Mouse (Mus musculus) CH12F3 (cell line): ENCODE results near the gene Rbms3.

Experiments
- in situ Hi-C: fragments of 300-500 bp; cut with MboI; formaldehyde crosslinking; loops from 2 replicates; pipeline ENCODE4 v1.14.3; 2020; ENCODE audit warnings: low sequenced_read_pairs

Gene Rbms3

GRCm38 (mm10) chr9:117491866-117492265 lies 137.8 kb downstream of the Rbms3 start:
- in situ Hi-C loops: no loop called here

- in situ Hi-C loops: no loop called here
These were observed 145.3 kb downstream of the Rbms3 start for GRCm38 (mm10) chr9:117484396-117484795.

GRCm38 (mm10) chr9:117476753-117477152 lies 153.0 kb downstream of the Rbms3 start:
- in situ Hi-C loops: no loop called here

- in situ Hi-C loops: no loop called here
These were observed 176.9 kb downstream of the Rbms3 start for GRCm38 (mm10) chr9:117452816-117453215.

- in situ Hi-C loops: no loop called here
These were observed 187.1 kb downstream of the Rbms3 start for GRCm38 (mm10) chr9:117442611-117443010.

- in situ Hi-C loops: no loop called here
These were observed 193.9 kb downstream of the Rbms3 start for GRCm38 (mm10) chr9:117435856-117436255.

- in situ Hi-C loops: no loop called here
These were observed 199.0 kb downstream of the Rbms3 start for GRCm38 (mm10) chr9:117430670-117431069.

- in situ Hi-C loops: no loop called here
These were observed 200.3 kb downstream of the Rbms3 start for GRCm38 (mm10) chr9:117429217-117430105.

GRCm38 (mm10) chr9:117423259-117423658 lies 206.5 kb downstream of the Rbms3 start:
- in situ Hi-C loops: no loop called here

GRCm38 (mm10) chr9:117419874-117420485 lies 209.7 kb downstream of the Rbms3 start:
- in situ Hi-C loops: no loop called here

- in situ Hi-C loops: no loop called here
These were observed 216.5 kb downstream of the Rbms3 start for GRCm38 (mm10) chr9:117413181-117413580.

GRCm38 (mm10) chr9:117412584-117412983 lies 217.1 kb downstream of the Rbms3 start:
- in situ Hi-C loops: no loop called here

- in situ Hi-C loops: no loop called here
These were observed 225.1 kb downstream of the Rbms3 start for GRCm38 (mm10) chr9:117404621-117405020.

- in situ Hi-C loops: no loop called here
These were observed 229.4 kb downstream of the Rbms3 start for GRCm38 (mm10) chr9:117400262-117400671.

- in situ Hi-C loops: no loop called here
These were observed 232.6 kb downstream of the Rbms3 start for GRCm38 (mm10) chr9:117397071-117397470.

GRCm38 (mm10) chr9:117396586-117396985 lies 233.1 kb downstream of the Rbms3 start:
- in situ Hi-C loops: no loop called here

- in situ Hi-C loops: no loop called here
These were observed 235.8 kb downstream of the Rbms3 start for GRCm38 (mm10) chr9:117393626-117394525.

- in situ Hi-C loops: no loop called here
These were observed 241.7 kb downstream of the Rbms3 start for GRCm38 (mm10) chr9:117388024-117388423.

GRCm38 (mm10) chr9:117380876-117381275 lies 248.8 kb downstream of the Rbms3 start:
- in situ Hi-C loops: no loop called here

GRCm38 (mm10) chr9:117380076-117380475 lies 249.6 kb downstream of the Rbms3 start:
- in situ Hi-C loops: no loop called here

GRCm38 (mm10) chr9:117379448-117379983 lies 250.2 kb downstream of the Rbms3 start:
- in situ Hi-C loops: no loop called here
